Comparison of ENCODE assay signal across 13 mouse cellular contexts in genomic region chr11:19554316-19554946, GRCm38 (mm10).
DNase-seq lines count a peak whose midpoint lies in the region; ATAC-seq and TF ChIP-seq lines count a peak whose summit lies in the region.
"Had no signal": no experiment of that assay in that cellular context is flagged by ENCODE, and none has a peak within 500 bp of the region (broad histone marks: within the 10 kb centered on the region; RNA-seq: fewer than 3 reads in every experiment).

No protein-coding gene starts in this region.

- peak; percentile 15 for DNase-seq in liver, postnatal 0 days
- DNase-seq in hindbrain, embryonic 11.5 days (ENCODE audit: low spot score) = peak; percentile 63
- DNase-seq in limb, embryonic 10.5 days (ENCODE audit: low spot score) = no peak
- no peak for DNase-seq in ovary, adult 18-20 months (ENCODE audit: low spot score)
- no peak for DNase-seq in adrenal gland, adult 18-20 months (ENCODE audit: low spot score in 2 of 2)
- DNase-seq in frontal cortex, postnatal 10 days (ENCODE audit: low spot score in 2 of 2) = no peak
- DNase-seq: cerebellum, adult 11 months; lung, adult 2 months had no signal

- H3K4me1 ChIP-seq in liver, postnatal 0 days (ENCODE audit: insufficient read depth) = no peaks in the 10 kb centered on the region
- H3K4me1 ChIP-seq in liver, embryonic 12.5 days = no peaks in the 10 kb centered on the region
- H3K4me1 ChIP-seq in hindbrain, embryonic 11.5 days (replicated peaks; ENCODE audit: control insufficient read depth, insufficient read depth, low read length) = 0 out of 2 replicates have a peak, but pooled peaks cover 3% of the 10 kb centered on the region
- peaks cover 15% of the 10 kb centered on the region for H3K4me1 ChIP-seq in midbrain, embryonic 15.5 days
- H3K4me1 ChIP-seq in limb, embryonic 10.5 days = no peaks in the 10 kb centered on the region
- H3K4me1 ChIP-seq: heart, embryonic 13.5 days had no signal

- TF ChIP-seq CTCF in liver, postnatal 0 days (IDR thresholded peaks at IDR 0.05; ENCODE audit: low read depth) = no peak

- no peak overlapping the region for H3K27ac ChIP-seq in liver, postnatal 0 days (ENCODE audit: low read depth)
- no peak overlapping the region for H3K27ac ChIP-seq in liver, embryonic 12.5 days
- H3K27ac ChIP-seq in hindbrain, embryonic 11.5 days (ENCODE audit: low read depth, low read length) = peak overlapping the region; percentile 76
- peak overlapping the region; percentile 56 for H3K27ac ChIP-seq in midbrain, embryonic 15.5 days
- no peak overlapping the region for H3K27ac ChIP-seq in limb, embryonic 10.5 days
- H3K27ac ChIP-seq: embryonic facial prominence, embryonic 15.5 days; heart, embryonic 13.5 days had no signal

- no peak overlapping the region for H3K9ac ChIP-seq in liver, postnatal 0 days (replicated peaks)
- H3K9ac ChIP-seq in liver, embryonic 12.5 days = no peak overlapping the region
- H3K9ac ChIP-seq in hindbrain, embryonic 11.5 days (ENCODE audit: low read depth, low read length) = peak overlapping the region; percentile 41
- H3K9ac ChIP-seq in midbrain, embryonic 15.5 days = no peak overlapping the region; the same call in 1 of the 2 replicates
- H3K9ac ChIP-seq: embryonic facial prominence, embryonic 15.5 days; heart, embryonic 13.5 days had no signal

- H3K9me3 ChIP-seq in liver, postnatal 0 days (ENCODE audit: low read length) = no peaks in the 10 kb centered on the region
- no peaks in the 10 kb centered on the region for H3K9me3 ChIP-seq in liver, embryonic 12.5 days (replicated peaks)
- H3K9me3 ChIP-seq in hindbrain, embryonic 11.5 days (ENCODE audit: control insufficient read depth, low read length) = no peaks in the 10 kb centered on the region
- no peaks in the 10 kb centered on the region for H3K9me3 ChIP-seq in midbrain, embryonic 15.5 days
- no peaks in the 10 kb centered on the region for H3K9me3 ChIP-seq in limb, embryonic 10.5 days (replicated peaks)
- H3K9me3 ChIP-seq: embryonic facial prominence, embryonic 15.5 days; heart, embryonic 13.5 days had no signal

- peak; percentile 27; the same call in 1 of the 2 replicates for ATAC-seq in liver, postnatal 0 days
- ATAC-seq in liver, embryonic 12.5 days = no peak
- ATAC-seq in hindbrain, embryonic 11.5 days (ENCODE audit: low FRiP score) = peak; percentile 93
- ATAC-seq in midbrain, embryonic 15.5 days (replicated peaks) = peak; percentile 79
- ATAC-seq: intestine, postnatal 0 days had no signal

- WGBS in liver, postnatal 0 days (ENCODE audit: insufficient replicate concordance) = 62% methylated on average over 9 of the region's 9 CpGs
- WGBS in liver, embryonic 12.5 days (ENCODE audit: insufficient replicate concordance) = 65% methylated on average over 9 of the region's 9 CpGs
- 22% methylated on average over 9 of the region's 9 CpGs for WGBS in hindbrain, embryonic 11.5 days
- WGBS in midbrain, embryonic 15.5 days = 6% methylated on average over 9 of the region's 9 CpGs
- 71% methylated on average over 9 of the region's 9 CpGs for WGBS in limb, embryonic 10.5 days

- no peak for TF ChIP-seq EP300 in liver, postnatal 0 days (IDR thresholded peaks at IDR 0.05; ENCODE audit: low read depth)

- H3K36me3 ChIP-seq in liver, postnatal 0 days (replicated peaks; ENCODE audit: insufficient read depth, low read length) = no peaks in the 10 kb centered on the region
- no peaks in the 10 kb centered on the region for H3K36me3 ChIP-seq in liver, embryonic 12.5 days
- H3K36me3 ChIP-seq in hindbrain, embryonic 11.5 days (ENCODE audit: control insufficient read depth, insufficient read depth, low read length) = no peaks in the 10 kb centered on the region
- no peaks in the 10 kb centered on the region for H3K36me3 ChIP-seq in midbrain, embryonic 15.5 days (replicated peaks)
- H3K36me3 ChIP-seq in limb, embryonic 10.5 days = no peaks in the 10 kb centered on the region
- H3K36me3 ChIP-seq: embryonic facial prominence, embryonic 15.5 days; heart, embryonic 13.5 days had no signal

- H3K4me2 ChIP-seq in liver, postnatal 0 days (ENCODE audit: low read depth, low read length) = no peak overlapping the region
- H3K4me2 ChIP-seq in liver, embryonic 12.5 days = no peak overlapping the region
- no peak overlapping the region for H3K4me2 ChIP-seq in hindbrain, embryonic 11.5 days (replicated peaks; ENCODE audit: low read depth, low read length)
- H3K4me2 ChIP-seq in midbrain, embryonic 15.5 days = 0 out of 2 replicates have a peak overlapping the region, but pooled peaks have one; percentile 14
- H3K4me2 ChIP-seq: embryonic facial prominence, embryonic 15.5 days; heart, embryonic 13.5 days had no signal

- H3K27me3 ChIP-seq in liver, postnatal 0 days (ENCODE audit: insufficient read depth, low read length) = no peaks in the 10 kb centered on the region
- H3K27me3 ChIP-seq in liver, embryonic 12.5 days (replicated peaks) = no peaks in the 10 kb centered on the region
- no peaks in the 10 kb centered on the region for H3K27me3 ChIP-seq in hindbrain, embryonic 11.5 days (ENCODE audit: control insufficient read depth, insufficient read depth, low read length)
- no peaks in the 10 kb centered on the region for H3K27me3 ChIP-seq in midbrain, embryonic 15.5 days (replicated peaks)
- H3K27me3 ChIP-seq in limb, embryonic 10.5 days (ENCODE audit: low read depth, poor library complexity, severe bottlenecking) = no peaks in the 10 kb centered on the region
- H3K27me3 ChIP-seq: embryonic facial prominence, embryonic 15.5 days; heart, embryonic 13.5 days had no signal

- no peak overlapping the region for H3K4me3 ChIP-seq in liver, postnatal 0 days (ENCODE audit: low read depth, low read length)
- no peak overlapping the region for H3K4me3 ChIP-seq in liver, embryonic 12.5 days
- no peak overlapping the region for H3K4me3 ChIP-seq in hindbrain, embryonic 11.5 days (ENCODE audit: low read depth, low read length)
- no peak overlapping the region for H3K4me3 ChIP-seq in midbrain, embryonic 15.5 days
- H3K4me3 ChIP-seq in limb, embryonic 10.5 days = no peak overlapping the region
- H3K4me3 ChIP-seq: embryonic facial prominence, embryonic 15.5 days; heart, embryonic 13.5 days had no signal

Comparison
In these comparisons a context has a peak if more than half of its experiments do, and no peak if none do; other contexts are left out.
1. DNase-seq: peak in liver, postnatal 0 days (single experiment) and hindbrain, embryonic 11.5 days (single experiment); none in limb, embryonic 10.5 days (single experiment), ovary, adult 18-20 months (single experiment), adrenal gland, adult 18-20 months (0 of 2) and frontal cortex, postnatal 10 days (0 of 2).
2. H3K27ac ChIP-seq: peak in hindbrain, embryonic 11.5 days (single experiment) and midbrain, embryonic 15.5 days (single experiment); none in liver, postnatal 0 days (single experiment), liver, embryonic 12.5 days (single experiment) and limb, embryonic 10.5 days (single experiment).